Mouse (Mus musculus) urinary bladder, adult 18-20 months (tissue): ENCODE data around the gene Cep85l.

Experiments
- DNase-seq, 2 experiments: peaks; one replicate each; pipeline ENCODE4 v3.0.0; 2022; ENCODE audit warnings: low spot score in 2 of 2, mixed read lengths in 2 of 2

Cep85l gene

DNA sequence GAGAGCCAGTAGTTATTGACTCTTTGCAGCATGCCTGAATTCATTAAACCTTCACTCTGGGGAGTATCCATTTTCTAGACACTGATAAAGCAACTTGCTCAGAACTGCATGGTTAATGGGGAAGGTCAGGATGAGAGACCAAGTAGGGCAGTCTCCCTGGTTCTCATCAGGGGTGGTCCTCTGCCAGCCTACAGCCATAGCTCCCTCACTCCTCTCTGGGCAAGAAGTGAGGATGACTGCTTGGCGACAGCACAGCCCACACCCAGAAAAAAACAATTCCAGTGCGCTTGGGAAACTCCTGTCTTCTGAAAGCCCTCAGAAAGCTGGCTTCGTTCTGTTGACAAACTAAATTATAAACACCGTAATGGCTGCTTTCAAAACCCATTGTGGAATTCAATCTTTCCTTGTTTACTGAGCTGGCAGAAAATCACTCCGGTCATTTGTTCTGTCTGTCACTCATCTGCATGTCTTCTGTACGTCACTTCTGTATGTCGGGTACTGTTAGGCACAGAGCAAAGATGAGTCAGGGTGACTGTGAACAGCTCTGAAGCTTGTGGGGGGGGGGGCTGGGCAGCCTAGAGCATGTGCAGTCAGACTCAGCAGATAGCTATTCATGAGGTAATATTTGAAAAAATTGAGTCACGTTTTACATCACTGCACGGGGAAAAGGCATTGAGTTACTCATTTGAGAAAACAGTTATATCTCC lies 15.3 kb upstream of the Cep85l start:
- no peak for DNase-seq

GRCm38 (mm10) chr10:53388227-53388920 lies 8.6 kb upstream of the Cep85l start:
- no peak for DNase-seq

DNA sequence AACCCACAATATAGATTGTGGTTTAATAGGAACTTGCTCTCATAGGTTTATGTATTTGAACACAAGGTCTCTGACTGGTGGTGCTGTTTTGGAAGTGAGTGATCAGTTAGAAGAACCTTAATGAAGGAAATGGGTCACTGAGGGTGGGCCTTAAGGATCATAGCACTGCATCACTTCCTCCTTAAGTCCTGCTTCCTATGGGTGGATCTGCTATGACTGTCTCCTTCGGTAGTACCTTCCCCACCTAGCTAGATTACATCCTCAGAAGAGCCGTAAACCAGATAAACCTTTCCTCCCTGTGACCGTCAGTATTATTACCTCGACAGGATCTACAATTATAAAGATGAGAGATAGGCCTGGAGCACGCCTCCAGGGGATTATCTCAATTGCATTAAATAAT lies 5.7 kb upstream of the Cep85l start:
- DNase-seq, result no peak

- DNase-seq, result no peak
Observed at GRCm38 (mm10) chr10:53384896-53385295, 5.1 kb upstream of the Cep85l start.

GRCm38 (mm10) chr10:53382696-53383365 lies 3.1 kb upstream of the Cep85l start:
- no peak for DNase-seq

DNA sequence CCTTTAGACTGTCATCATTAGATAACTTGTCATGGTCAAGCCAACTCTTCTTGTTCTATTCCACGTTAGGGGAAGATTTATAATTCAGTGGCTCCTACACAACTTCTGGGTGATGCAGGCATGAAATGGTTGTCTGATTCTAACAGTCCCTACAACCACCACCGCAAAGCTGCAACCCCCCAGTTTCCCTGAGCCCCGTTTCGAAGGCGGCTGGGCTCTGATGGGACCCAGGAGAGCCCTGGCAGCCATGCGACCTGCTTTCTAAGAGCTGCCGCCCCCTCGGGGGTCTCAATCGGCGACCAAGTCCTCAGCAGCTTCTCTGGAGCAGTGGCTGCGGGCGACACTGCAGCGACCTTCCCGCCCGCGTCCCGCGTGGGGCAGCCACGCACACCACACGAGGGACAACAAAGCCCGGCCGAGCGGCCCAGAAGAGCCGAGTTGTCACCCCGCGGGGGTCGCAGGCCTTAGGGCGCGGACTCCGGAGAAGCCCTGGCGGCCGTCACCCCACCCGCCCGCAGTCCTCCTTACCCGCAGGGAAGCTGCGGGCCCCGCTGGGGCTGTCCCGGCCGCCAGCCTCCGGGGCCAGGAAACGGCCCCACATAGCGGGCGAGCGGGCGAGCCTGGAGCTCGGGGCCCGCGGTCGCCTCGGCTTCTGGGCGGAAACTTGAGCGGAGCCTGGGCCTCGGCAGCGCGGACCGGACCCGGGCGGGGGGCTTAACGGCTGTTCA lies 602 bp downstream of the Cep85l start:
- no peak for DNase-seq

DNA sequence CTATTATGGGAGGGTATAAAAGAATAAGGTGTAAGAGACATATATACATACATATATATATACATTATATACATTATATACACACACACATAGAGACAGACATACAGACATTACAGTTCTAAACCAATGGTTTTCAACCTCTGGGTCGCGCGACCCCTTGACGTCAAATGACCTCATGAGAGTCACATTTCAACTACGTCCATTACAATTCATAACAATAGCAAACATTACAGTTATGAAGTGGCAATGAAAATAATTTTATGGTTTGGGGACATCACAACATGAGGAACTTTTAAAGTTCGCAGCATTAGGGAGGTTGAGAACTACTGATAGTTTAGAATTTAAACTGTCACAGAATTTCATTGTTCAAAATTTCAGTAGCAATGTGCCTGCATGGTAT lies 1.5 kb downstream of the Cep85l start:
- no peak for DNase-seq

DNA sequence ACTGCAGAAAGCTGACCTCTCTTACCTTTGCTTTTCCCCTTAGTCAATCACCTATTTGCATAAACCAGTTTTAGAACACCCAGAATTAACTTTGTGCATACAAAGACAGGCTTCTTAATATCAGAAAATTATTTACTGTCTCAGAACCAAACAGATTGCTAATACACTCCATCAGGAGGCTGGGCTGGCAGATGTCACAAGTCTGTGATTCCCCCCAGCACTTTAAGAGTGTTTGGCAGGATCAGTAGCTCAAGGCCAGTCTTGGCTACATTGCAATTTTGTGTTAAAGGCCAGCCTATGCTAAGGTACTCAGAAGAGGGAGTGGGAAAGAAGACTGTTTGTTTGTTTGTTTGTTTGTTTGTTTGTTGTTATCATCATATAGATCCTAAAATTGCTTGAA lies 2.7 kb downstream of the Cep85l start:
- DNase-seq, result no peak

GRCm38 (mm10) chr10:53373885-53374578 lies 5.7 kb downstream of the Cep85l start:
- no peak for DNase-seq

DNA sequence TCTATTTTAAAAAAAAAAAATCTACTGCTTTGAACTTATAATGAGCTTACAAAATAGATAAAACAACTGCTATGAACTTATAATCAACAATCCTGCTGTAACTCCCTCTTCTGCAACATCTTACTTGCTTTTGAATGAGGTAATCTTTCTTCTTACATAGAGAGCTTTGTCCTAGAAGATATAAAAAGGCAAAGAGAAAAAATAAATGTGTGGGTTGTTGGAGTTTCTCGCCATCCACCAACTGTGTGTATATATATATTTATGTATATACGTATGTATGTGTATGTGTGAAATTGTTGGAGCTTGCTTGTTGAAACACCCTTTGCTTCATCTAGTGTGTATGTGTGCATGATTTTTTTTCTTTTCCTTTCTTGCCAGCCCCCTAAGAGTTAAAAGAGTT lies 12.5 kb downstream of the Cep85l start:
- DNase-seq, result no peak

DNA sequence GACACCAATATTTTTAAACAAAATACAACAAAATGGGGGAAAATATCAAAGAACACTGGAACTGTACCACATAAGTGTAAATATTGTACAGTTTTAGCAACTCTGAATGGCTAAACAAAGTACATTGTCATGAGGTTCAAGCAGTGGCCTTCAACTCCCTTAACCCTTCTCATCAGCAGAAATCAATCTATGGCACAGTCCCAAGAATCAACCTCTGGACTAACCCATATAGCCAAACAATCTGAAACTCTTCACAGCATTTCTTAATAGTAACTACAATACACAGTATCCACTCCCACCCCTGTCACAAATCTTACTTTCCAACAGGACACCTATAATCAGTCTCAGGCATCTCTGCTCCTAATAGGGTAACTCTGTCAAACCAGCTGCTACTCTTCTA lies 15.4 kb downstream of the Cep85l start:
- DNase-seq, result no peak

GRCm38 (mm10) chr10:53359016-53359415 lies 20.7 kb downstream of the Cep85l start:
- DNase-seq, result no peak

DNA sequence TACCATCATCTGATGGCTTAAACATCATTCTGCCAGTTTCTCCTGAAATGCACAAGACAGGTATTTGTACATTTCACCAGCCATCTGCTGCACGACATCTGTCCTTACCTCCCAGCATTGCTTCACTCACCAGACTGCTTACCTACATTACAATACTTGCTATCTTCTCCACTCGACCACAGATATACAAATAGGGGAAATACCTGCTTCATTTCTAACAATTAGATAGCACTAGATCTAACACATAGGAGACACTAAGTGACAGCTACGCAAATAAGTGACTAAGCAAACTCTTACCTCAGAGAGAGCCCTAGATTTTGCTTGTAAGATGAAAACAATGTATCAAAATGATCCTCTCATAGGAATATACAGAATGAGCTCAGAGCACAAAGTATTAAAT lies 26.1 kb downstream of the Cep85l start:
- DNase-seq, result no peak

DNA sequence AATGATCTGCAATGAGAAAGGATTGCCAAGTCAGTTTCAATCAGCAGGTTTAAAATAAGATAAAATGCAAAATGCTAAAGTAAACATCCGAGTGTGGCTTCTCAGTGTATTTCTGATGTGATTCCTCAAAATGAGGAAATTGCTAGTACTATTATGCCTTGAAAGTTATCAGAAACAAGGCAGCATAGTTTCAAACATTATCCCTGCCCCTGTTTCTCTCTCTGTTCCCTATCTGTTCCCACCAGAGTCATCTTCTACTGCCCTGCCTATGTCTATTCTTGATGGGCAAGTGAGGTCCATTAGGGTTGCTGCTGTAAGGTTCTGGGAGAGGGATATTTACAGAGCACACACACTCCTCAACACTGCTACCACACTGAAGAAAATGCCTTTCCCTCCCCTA lies 30.5 kb downstream of the Cep85l start:
- DNase-seq, result no peak

GRCm38 (mm10) chr10:53347787-53348755 lies 31.7 kb downstream of the Cep85l start:
- peak; percentile 13 to 16 for DNase-seq

DNA sequence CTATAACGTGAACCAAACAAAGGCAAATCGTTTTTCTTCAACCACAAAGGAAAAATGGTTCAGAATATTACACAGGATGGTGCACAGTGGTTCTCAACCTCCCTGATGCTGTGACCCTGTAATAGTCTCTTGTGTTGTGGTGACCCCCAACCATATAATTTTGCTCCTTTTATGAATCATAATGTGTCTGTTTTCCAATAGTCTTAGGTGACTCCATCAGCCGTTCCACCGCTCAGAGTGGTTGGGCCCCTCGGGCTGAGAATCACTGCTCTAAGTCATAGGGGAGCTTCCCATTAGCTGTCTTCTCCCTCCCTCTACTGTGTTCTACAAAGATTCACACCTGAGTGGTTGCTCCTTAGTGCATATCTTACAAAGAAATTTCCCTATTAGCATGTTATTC lies 32.8 kb downstream of the Cep85l start:
- no peak for DNase-seq

DNA sequence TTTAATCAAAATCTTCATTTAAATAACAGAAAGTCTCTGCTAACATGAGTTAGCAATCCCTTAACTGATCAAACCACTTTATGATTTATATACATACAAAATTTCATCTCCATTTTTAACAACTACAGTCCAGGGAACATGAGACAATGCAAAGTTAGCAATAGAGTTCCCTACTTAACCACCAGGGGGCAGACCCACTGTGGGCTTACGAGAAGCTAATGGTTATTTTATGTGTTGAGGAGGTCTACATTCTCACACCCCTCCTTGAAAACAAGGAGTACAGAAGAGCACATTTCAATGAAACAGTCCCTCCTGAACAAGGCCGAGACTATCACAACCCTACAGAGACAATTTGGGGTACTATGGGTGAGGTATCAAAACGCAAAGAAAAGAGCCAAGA lies 33.2 kb downstream of the Cep85l start:
- DNase-seq, result no peak

- DNase-seq, result no peak
Observed at GRCm38 (mm10) chr10:53345508-53345907, 34.2 kb downstream of the Cep85l start.

GRCm38 (mm10) chr10:53343865-53344264 lies 35.9 kb downstream of the Cep85l start:
- no peak for DNase-seq

- no peak for DNase-seq
Observed at GRCm38 (mm10) chr10:53343384-53343783, 36.4 kb downstream of the Cep85l start.
